Mouse (Mus musculus) G1E (cell line): ENCODE data around the gene Cyp2t4.

Experiments used
- CTCF ChIP-seq: IDR thresholded peaks from 2 replicates; pipeline ENCODE4 v1.5.1; 2012; ENCODE audit warnings: low read depth, low read length, inconsistent platforms, mixed read lengths
- GATA1 ChIP-seq: IDR thresholded peaks from 2 replicates; pipeline ENCODE4 v1.6.1; 2012; ENCODE audit warnings: borderline replicate concordance, low read length, inconsistent platforms, mixed read lengths
- GATA2 ChIP-seq: IDR thresholded peaks from 2 replicates; pipeline ENCODE4 v1.6.1; 2012; ENCODE audit warnings: low read depth, low read length, inconsistent platforms, borderline replicate concordance
- POLR2AphosphoS5 ChIP-seq: IDR thresholded peaks from 2 replicates; pipeline ENCODE4 v1.6.1; 2012; ENCODE audit warnings: low read depth, low read length, inconsistent platforms; ENCODE audit not compliant: insufficient replicate concordance
- TAL1 ChIP-seq: conservative IDR thresholded peaks from 2 replicates; pipeline ENCODE4 v1.6.1; 2012; ENCODE audit warnings: low read depth, low read length, inconsistent platforms, mixed read lengths

DNA sequence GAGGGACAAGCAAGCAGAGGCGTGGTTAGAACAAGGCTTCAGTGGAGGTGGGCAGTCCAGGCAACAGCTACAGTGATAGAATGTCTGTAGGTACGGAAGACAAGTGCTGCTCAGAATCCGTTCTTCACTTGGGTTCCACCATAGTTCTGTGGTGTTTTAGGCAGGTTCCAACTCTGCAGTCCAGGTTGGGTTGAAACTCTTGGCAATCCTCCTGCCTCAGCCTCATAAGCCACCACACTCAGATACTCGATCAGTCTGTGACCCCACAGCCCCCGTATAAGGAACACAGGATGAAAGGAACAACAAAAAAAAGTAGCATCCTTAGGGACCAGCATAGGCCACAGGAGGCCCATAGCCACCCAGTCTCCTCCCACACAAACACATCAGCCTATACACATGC, 38.9 kb downstream of the Cyp2t4 start:
- TF ChIP-seq CTCF (no peak), GATA1 (no peak), POLR2AphosphoS5 (no peak), GATA2 (no peak), TAL1 (no peak)
